Mouse (Mus musculus) kidney, embryonic 15.5 days (tissue): ENCODE results near the gene Pitpnm2. TPM values are rescaled to one million over a fixed set of nuclear protein-coding genes. Genes with fewer than 3 reads are reported as not detected.
"Not testable (repeated sequence)": the region's sequence is repeated elsewhere in the genome, so short reads cannot be mapped to it uniquely, and the experiment has no call there.

Experiments
- ATAC-seq: fragments of 200-750 bp; cut with Nextera tagmentation; replicated peaks from 2 replicates; pipeline ENCODE4 v1.8.0; 2017; ENCODE audit warnings: moderate TSS enrichment; ENCODE audit not compliant: low FRiP score
- H3K27ac ChIP-seq: fragments of 300-500 bp; sonication (generic); 2 replicates; pipeline ENCODE4 v1.5.1; 2015; ENCODE audit warnings: mild to moderate bottlenecking, inconsistent platforms
- H3K27me3 ChIP-seq: fragments of 300-500 bp; sonication (generic); 2 replicates; pipeline ENCODE4 v1.6.1; 2015; ENCODE audit warnings: inconsistent platforms
- H3K36me3 ChIP-seq: fragments of 300-500 bp; sonication (generic); 2 replicates; pipeline ENCODE4 v1.6.1; 2015; ENCODE audit warnings: inconsistent platforms
- H3K4me1 ChIP-seq: fragments of 300-500 bp; sonication (generic); 2 replicates; pipeline ENCODE4 v1.6.1; 2015; ENCODE audit warnings: inconsistent platforms
- H3K4me2 ChIP-seq: fragments of 300-500 bp; sonication (generic); 2 replicates; pipeline ENCODE4 v1.6.1; 2015; ENCODE audit warnings: moderate library complexity, mild to moderate bottlenecking, inconsistent platforms
- H3K4me3 ChIP-seq: fragments of 300-500 bp; sonication (generic); replicated peaks from 2 replicates; pipeline ENCODE4 v1.5.1; 2015; ENCODE audit warnings: mild to moderate bottlenecking, inconsistent platforms
- H3K9ac ChIP-seq: fragments of 300-500 bp; sonication (generic); 2 replicates; pipeline ENCODE4 v1.6.1; 2015; ENCODE audit warnings: mild to moderate bottlenecking, inconsistent platforms
- H3K9me3 ChIP-seq: fragments of 300-500 bp; sonication (generic); replicated peaks from 2 replicates; pipeline ENCODE4 v1.6.1; 2016; ENCODE audit warnings: inconsistent platforms
- WGBS: fragments of 180-500 bp; shearing (Covaris S2); methylation state at CpG from one replicate; pipeline ENCODE4 v1.1.7; 2015; ENCODE audit warnings: mixed read lengths; 5-methylcytosine and 5-hydroxymethylcytosine counted together
- polyA plus RNA-seq: library from polyadenylated mRNA; unstranded; fragments of >200 nt; fragmentation: Nextera tagmentation; extraction: Ambion mirVana; gene quantifications from 2 replicates; pipeline ENCODE4 v1.2.1, GENCODE M21; 2015

Pitpnm2 gene
- polyA plus RNA-seq = 3.5 and 3.6 TPM in 2 replicates

GRCm38 (mm10) chr5:124249614-124250591 is at the start of gene Pitpnm2:
Gene Pitpnm2 (minus strand): TSS chr5:124249760.
- peaks cover 37% of the 10 kb centered on the region for H3K36me3 ChIP-seq
- peak within 1 kb of the TSS; percentile 75 for H3K4me3 ChIP-seq
- no peaks in the 10 kb centered on the region for H3K9me3 ChIP-seq
- peaks cover 30% of the 10 kb centered on the region for H3K4me1 ChIP-seq
- H3K4me2 ChIP-seq = peak within 1 kb of the TSS; percentile 84
- peak within 1 kb of the TSS; percentile 88 for H3K27ac ChIP-seq
- WGBS = under 1% methylated on average over 81 of the region's 90 CpGs
- no peaks in the 10 kb centered on the region for H3K27me3 ChIP-seq
- H3K9ac ChIP-seq = peak within 1 kb of the TSS; percentile 77
- ATAC-seq = peak; percentile 83

GRCm38 (mm10) chr5:124299307-124299706 is 49.7 kb upstream of the Pitpnm2 start:
- H3K9ac ChIP-seq, H3K27ac ChIP-seq, H3K27me3 ChIP-seq, H3K9me3 ChIP-seq, ATAC-seq, H3K4me2 ChIP-seq, H3K4me3 ChIP-seq, H3K4me1 ChIP-seq: not testable (repeated sequence)
- 69% methylated on average over 4 of the region's 4 CpGs for WGBS
- peaks cover 74% of the 10 kb centered on the region for H3K36me3 ChIP-seq

GRCm38 (mm10) chr5:124296475-124296874 is 46.9 kb upstream of the Pitpnm2 start:
- ATAC-seq = no peak
- WGBS = 91% methylated on average over 4 of the region's 4 CpGs
- H3K9ac ChIP-seq = no peak overlapping the region
- H3K4me1 ChIP-seq = no peaks in the 10 kb centered on the region
- no peaks in the 10 kb centered on the region for H3K27me3 ChIP-seq
- H3K36me3 ChIP-seq = peaks cover 83% of the 10 kb centered on the region
- H3K4me2 ChIP-seq = no peak overlapping the region
- H3K4me3 ChIP-seq = no peak overlapping the region
- H3K27ac ChIP-seq = no peak overlapping the region
- no peaks in the 10 kb centered on the region for H3K9me3 ChIP-seq

GRCm38 (mm10) chr5:124293967-124294366 is 44.4 kb upstream of the Pitpnm2 start:
- ATAC-seq = no peak
- H3K9ac ChIP-seq = no peak overlapping the region
- H3K36me3 ChIP-seq = peaks cover 94% of the 10 kb centered on the region
- no peaks in the 10 kb centered on the region for H3K9me3 ChIP-seq
- no peaks in the 10 kb centered on the region for H3K27me3 ChIP-seq
- no peaks in the 10 kb centered on the region for H3K4me1 ChIP-seq
- no peak overlapping the region for H3K4me3 ChIP-seq
- H3K27ac ChIP-seq = no peak overlapping the region
- WGBS = 94% methylated on average over 5 of the region's 5 CpGs
- H3K4me2 ChIP-seq = no peak overlapping the region

- Histone ChIP-seq H3K4me2 (no peak overlapping the region), H3K9ac (no peak overlapping the region), H3K27me3 (no peaks in the 10 kb centered on the region), H3K4me3 (no peak overlapping the region), H3K27ac (no peak overlapping the region), H3K4me1 (no peaks in the 10 kb centered on the region), H3K9me3 (0 out of 2 replicates have a peak, but pooled peaks cover 5% of the 10 kb centered on the region), H3K36me3 (peaks cover 95% of the 10 kb centered on the region)
- 87% methylated on average over 4 of the region's 4 CpGs for WGBS
- no peak for ATAC-seq
Observed at GRCm38 (mm10) chr5:124290216-124290615, 40.7 kb upstream of the Pitpnm2 start.

GRCm38 (mm10) chr5:124287616-124288247 is 38.2 kb upstream of the Pitpnm2 start:
- Histone ChIP-seq H3K9ac (no peak overlapping the region), H3K4me2 (no peak overlapping the region), H3K27ac (no peak overlapping the region), H3K36me3 (peaks cover 90% of the 10 kb centered on the region), H3K4me1 (no peaks in the 10 kb centered on the region), H3K27me3 (no peaks in the 10 kb centered on the region), H3K9me3 (0 out of 2 replicates have a peak, but pooled peaks cover 5% of the 10 kb centered on the region), H3K4me3 (no peak overlapping the region)
- ATAC-seq = no peak
- WGBS = 97% methylated on average over 6 of the region's 6 CpGs

- H3K4me3 ChIP-seq = no peak overlapping the region
- no peaks in the 10 kb centered on the region for H3K27me3 ChIP-seq
- peaks cover 83% of the 10 kb centered on the region for H3K36me3 ChIP-seq
- 69% methylated on average over 3 of the region's 3 CpGs for WGBS
- no peak overlapping the region for H3K27ac ChIP-seq
- no peak for ATAC-seq
- no peaks in the 10 kb centered on the region for H3K4me1 ChIP-seq
- no peak overlapping the region for H3K9ac ChIP-seq
- no peak overlapping the region for H3K4me2 ChIP-seq
- 0 out of 2 replicates have a peak, but pooled peaks cover 5% of the 10 kb centered on the region for H3K9me3 ChIP-seq
Observed at GRCm38 (mm10) chr5:124284330-124284729, 34.8 kb upstream of the Pitpnm2 start.

GRCm38 (mm10) chr5:124282854-124283253 is 33.3 kb upstream of the Pitpnm2 start:
- Histone ChIP-seq H3K9ac (no peak overlapping the region), H3K4me1 (no peaks in the 10 kb centered on the region), H3K27me3 (no peaks in the 10 kb centered on the region), H3K4me2 (no peak overlapping the region), H3K4me3 (no peak overlapping the region), H3K36me3 (peaks cover 82% of the 10 kb centered on the region), H3K27ac (no peak overlapping the region), H3K9me3 (0 out of 2 replicates have a peak, but pooled peaks cover 3% of the 10 kb centered on the region)
- ATAC-seq = no peak
- WGBS = 90% methylated on average over 2 of the region's 2 CpGs

GRCm38 (mm10) chr5:124270226-124270625 is 20.7 kb upstream of the Pitpnm2 start:
- Histone ChIP-seq H3K27me3 (no peaks in the 10 kb centered on the region), H3K27ac (no peak overlapping the region), H3K9ac (no peak overlapping the region), H3K4me1 (no peaks in the 10 kb centered on the region), H3K36me3 (peaks cover 40% of the 10 kb centered on the region), H3K9me3 (no peaks in the 10 kb centered on the region), H3K4me2 (no peak overlapping the region), H3K4me3 (no peak overlapping the region)
- ATAC-seq = no peak
- 93% methylated on average over 5 of the region's 5 CpGs for whole genome bisulfite sequencing

GRCm38 (mm10) chr5:124269661-124270060 is 20.1 kb upstream of the Pitpnm2 start:
- no peaks in the 10 kb centered on the region for H3K4me1 ChIP-seq
- ATAC-seq = no peak
- H3K27ac ChIP-seq = no peak overlapping the region
- no peaks in the 10 kb centered on the region for H3K9me3 ChIP-seq
- H3K36me3 ChIP-seq = peaks cover 40% of the 10 kb centered on the region
- no peak overlapping the region for H3K4me2 ChIP-seq
- H3K27me3 ChIP-seq = no peaks in the 10 kb centered on the region
- WGBS = 83% methylated on average over 11 of the region's 11 CpGs
- H3K9ac ChIP-seq = no peak overlapping the region
- H3K4me3 ChIP-seq = no peak overlapping the region

GRCm38 (mm10) chr5:124267652-124268051 is 18.1 kb upstream of the Pitpnm2 start:
- Histone ChIP-seq H3K9ac (no peak overlapping the region), H3K27me3 (no peaks in the 10 kb centered on the region), H3K9me3 (no peaks in the 10 kb centered on the region), H3K27ac (no peak overlapping the region), H3K36me3 (peaks cover 49% of the 10 kb centered on the region), H3K4me2 (no peak overlapping the region), H3K4me3 (no peak overlapping the region), H3K4me1 (no peaks in the 10 kb centered on the region)
- no peak for ATAC-seq
- 88% methylated on average over 6 of the region's 6 CpGs for WGBS

- H3K4me1 ChIP-seq = no peaks in the 10 kb centered on the region
- H3K4me2 ChIP-seq = no peak overlapping the region
- no peak overlapping the region for H3K9ac ChIP-seq
- no peak for ATAC-seq
- H3K9me3 ChIP-seq = no peaks in the 10 kb centered on the region
- peaks cover 57% of the 10 kb centered on the region for H3K36me3 ChIP-seq
- H3K27me3 ChIP-seq = no peaks in the 10 kb centered on the region
- 80% methylated on average over 6 of the region's 6 CpGs for WGBS
- H3K27ac ChIP-seq = no peak overlapping the region
- no peak overlapping the region for H3K4me3 ChIP-seq
Observed at GRCm38 (mm10) chr5:124266821-124267220, 17.3 kb upstream of the Pitpnm2 start.
